Mouse (Mus musculus) megakaryocyte, embryonic 14.5 days (primary cell): ENCODE results near the gene Ushbp1.

Experiments used
- FLI1 ChIP-seq: IDR thresholded peaks from 2 replicates; pipeline ENCODE4 v1.6.1; 2012; ENCODE audit warnings: low read length, inconsistent platforms, mixed read lengths
- GATA1 ChIP-seq: IDR thresholded peaks from 3 replicates; pipeline ENCODE4 v1.6.1; 2012; ENCODE audit warnings: mixed read lengths, low read length, inconsistent platforms, borderline replicate concordance

GRCm38 (mm10) chr8:71441404-71441803 is 45.8 kb upstream of the Ushbp1 start:
- TF ChIP-seq GATA1 (no peak), FLI1 (no peak)
